ENCODE assay signal across 13 mouse cellular contexts in genomic region chr13:91916308-91916707, GRCm38 (mm10). TPM values are rescaled to one million over a fixed set of nuclear protein-coding genes. Genes with fewer than 3 reads are reported as not detected.
DNase-seq lines count a peak whose midpoint lies in the region; ATAC-seq and TF ChIP-seq lines count a peak whose summit lies in the region.
"Had no signal": no experiment of that assay in that cellular context is flagged by ENCODE, and none has a peak within 500 bp of the region (broad histone marks: within the 10 kb centered on the region; RNA-seq: fewer than 3 reads in every experiment).

No protein-coding gene starts in this region.

- peak; percentile 52 for DNase-seq in heart, adult 11 months
- no peak for DNase-seq in heart, embryonic 10.5 days (ENCODE audit: low spot score)
- DNase-seq in neural tube, embryonic 10.5 days (ENCODE audit: extremely low spot score, low spot score), result no peak
- no peak for DNase-seq in limb, embryonic 14.5 days (ENCODE audit: low spot score)
- no peak for DNase-seq in thymus, postnatal 4 days
- DNase-seq in thymus, adult 18-20 months, result no peak
- no peak for DNase-seq in urinary bladder, adult 18-20 months (ENCODE audit: low spot score in 2 of 2)
- DNase-seq: cerebellum, adult 9-10 months; gastrocnemius, adult 2 months; kidney, postnatal 36 days had no signal

- no peaks in the 10 kb centered on the region for H3K27me3 ChIP-seq in heart, embryonic 10.5 days (ENCODE audit: insufficient read depth, poor library complexity, severe bottlenecking)
- no peaks in the 10 kb centered on the region for H3K27me3 ChIP-seq in neural tube, embryonic 12.5 days (replicated peaks)
- H3K27me3 ChIP-seq in limb, embryonic 14.5 days (ENCODE audit: control insufficient read depth, insufficient read depth, low read length), result no peaks in the 10 kb centered on the region

- no peaks in the 10 kb centered on the region for H3K9me3 ChIP-seq in heart, embryonic 10.5 days
- no peaks in the 10 kb centered on the region for H3K9me3 ChIP-seq in neural tube, embryonic 12.5 days
- no peaks in the 10 kb centered on the region for H3K9me3 ChIP-seq in limb, embryonic 14.5 days (ENCODE audit: control insufficient read depth, low read length)

- H3K4me3 ChIP-seq in heart, embryonic 10.5 days, result no peak overlapping the region
- H3K4me3 ChIP-seq in neural tube, embryonic 12.5 days, result no peak overlapping the region
- no peak overlapping the region for H3K4me3 ChIP-seq in limb, embryonic 14.5 days (replicated peaks; ENCODE audit: low read length)
- H3K4me3 ChIP-seq: gastrocnemius, adult 2 months; megakaryocyte, embryonic 14.5 days had no signal

- H3K4me2 ChIP-seq in neural tube, embryonic 12.5 days (replicated peaks), result no peak overlapping the region
- peak overlapping the region; percentile 20 for H3K4me2 ChIP-seq in limb, embryonic 14.5 days (replicated peaks; ENCODE audit: low read depth, low read length, severe bottlenecking)

- no peaks in the 10 kb centered on the region for H3K36me3 ChIP-seq in heart, embryonic 10.5 days
- no peaks in the 10 kb centered on the region for H3K36me3 ChIP-seq in neural tube, embryonic 12.5 days
- no peaks in the 10 kb centered on the region for H3K36me3 ChIP-seq in limb, embryonic 14.5 days (ENCODE audit: control insufficient read depth, insufficient read depth, low read length)

- no peak overlapping the region for H3K9ac ChIP-seq in neural tube, embryonic 12.5 days
- no peak overlapping the region for H3K9ac ChIP-seq in limb, embryonic 14.5 days (ENCODE audit: low read depth, low read length, severe bottlenecking)

- ATAC-seq in neural tube, embryonic 12.5 days (ENCODE audit: low FRiP score, low read depth), result 0 out of 2 replicates have a peak, but pooled peaks have one; percentile 18
- no peak for ATAC-seq in limb, embryonic 14.5 days (ENCODE audit: low FRiP score, low read depth)

- WGBS in heart, embryonic 10.5 days, result 85% methylated on average over 5 of the region's 5 CpGs
- WGBS in neural tube, embryonic 12.5 days, result 87% methylated on average over 5 of the region's 5 CpGs
- WGBS in limb, embryonic 14.5 days, result 23% methylated on average over 5 of the region's 5 CpGs

- H3K27ac ChIP-seq in heart, embryonic 10.5 days, result no peak overlapping the region
- H3K27ac ChIP-seq in neural tube, embryonic 12.5 days, result no peak overlapping the region
- no peak overlapping the region for H3K27ac ChIP-seq in limb, embryonic 14.5 days (replicated peaks; ENCODE audit: low read depth, low read length)
- H3K27ac ChIP-seq: gastrocnemius, adult 2 months had no signal

- peaks cover 10% of the 10 kb centered on the region for H3K4me1 ChIP-seq in heart, embryonic 10.5 days
- 0 out of 2 replicates have a peak, but pooled peaks cover 3% of the 10 kb centered on the region for H3K4me1 ChIP-seq in neural tube, embryonic 12.5 days
- peaks cover 5% of the 10 kb centered on the region for H3K4me1 ChIP-seq in limb, embryonic 14.5 days (ENCODE audit: control insufficient read depth, insufficient read depth, low read length)

- TF ChIP-seq POLR2A in limb, embryonic 14.5 days (IDR thresholded peaks at IDR 0.05; ENCODE audit: borderline replicate concordance, extremely low read depth, insufficient read depth, insufficient read length), result no peak

RNA-seq across cellular contexts. Expression of gene Ckmt2, which starts 39.6 kb away (rescaled TPM):
- 3.3 and 7.8 TPM in 2 replicates for polyA plus RNA-seq in heart, embryonic 10.5 days (2016; fragmentation: Nextera tagmentation; extraction: Ambion mirVana)
- polyA plus RNA-seq in neural tube, embryonic 12.5 days (2016; fragmentation: Nextera tagmentation; extraction: Ambion mirVana), result not detected in 2 replicates
- 0.68 and 1.2 TPM in 2 replicates for polyA plus RNA-seq in limb, embryonic 14.5 days (2012; rRNA removed)
- polyA plus RNA-seq in limb, embryonic 14.5 days (2014; fragmentation: Nextera tagmentation; extraction: Ambion mirVana), result 0.39 and 1.2 TPM in 2 replicates
- polyA plus RNA-seq: C2C12 had no signal
